Mouse (Mus musculus) ES-Bruce4 (cell line): Measurements from ENCODE around the gene Nubp1.

Experiments used
- CTCF ChIP-seq: IDR thresholded peaks from one replicate; pipeline ENCODE4 v1.8.1; 2011; ENCODE audit warnings: low read depth, low read length
- EP300 ChIP-seq: IDR thresholded peaks from 2 replicates; pipeline ENCODE4 v1.6.1; 2011; ENCODE audit warnings: low read depth, low read length; ENCODE audit not compliant: insufficient read depth

DNA sequence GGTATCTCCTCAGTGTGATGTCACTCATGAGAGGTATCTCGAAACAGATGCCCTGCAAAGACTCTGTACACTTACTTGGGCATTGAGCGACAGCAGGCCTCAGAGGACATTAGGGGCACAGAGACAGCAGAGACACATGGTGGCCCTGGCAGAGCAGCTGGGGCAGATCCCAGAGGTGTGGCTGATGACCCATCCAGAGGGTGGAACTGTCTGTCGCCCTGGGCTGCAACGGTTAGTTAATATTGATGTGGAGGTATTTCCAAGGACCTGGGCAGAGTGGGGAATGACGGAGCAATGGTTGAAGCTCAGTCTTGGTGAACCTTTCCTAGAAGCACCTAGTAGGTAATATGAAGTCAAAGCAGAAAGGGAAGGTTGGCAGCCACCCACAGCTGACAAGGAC, 13.0 kb upstream of the Nubp1 start:
- TF ChIP-seq EP300 (no peak), CTCF (no peak)
